Mouse (Mus musculus) heart, embryonic 13.5 days (tissue): ENCODE results near the gene Mapk3. TPM values are rescaled to one million over a fixed set of nuclear protein-coding genes. Genes with fewer than 3 reads are reported as not detected.

Source experiments
- ATAC-seq: fragments of 200-750 bp; cut with Nextera tagmentation; 2 replicates; pipeline ENCODE4 v1.8.0; 2017; ENCODE audit warnings: moderate TSS enrichment; ENCODE audit not compliant: insufficient number of reproducible peaks, low FRiP score, low TSS enrichment; ENCODE audit errors: extremely low read depth
- H3K27ac ChIP-seq: fragments of 300-500 bp; sonication (generic); replicated peaks from 2 replicates; pipeline ENCODE4 v1.5.1; 2015; ENCODE audit warnings: moderate library complexity, mild to moderate bottlenecking, inconsistent platforms
- H3K27me3 ChIP-seq: fragments of 300-500 bp; sonication (generic); replicated peaks from 2 replicates; pipeline ENCODE4 v1.6.1; 2015; ENCODE audit warnings: mild to moderate bottlenecking, inconsistent platforms
- H3K36me3 ChIP-seq: fragments of 300-500 bp; sonication (generic); 2 replicates; pipeline ENCODE4 v1.6.1; 2015; ENCODE audit warnings: mild to moderate bottlenecking, inconsistent platforms
- H3K4me1 ChIP-seq: fragments of 300-500 bp; sonication (generic); 2 replicates; pipeline ENCODE4 v1.6.1; 2015; ENCODE audit warnings: inconsistent platforms
- H3K4me2 ChIP-seq: fragments of 300-500 bp; sonication (generic); 2 replicates; pipeline ENCODE4 v1.6.1; 2015; ENCODE audit warnings: inconsistent platforms, mild to moderate bottlenecking, moderate library complexity
- H3K4me3 ChIP-seq: fragments of 300-500 bp; sonication (generic); 2 replicates; pipeline ENCODE4 v1.5.1; 2015; ENCODE audit warnings: moderate library complexity, mild to moderate bottlenecking, inconsistent platforms
- H3K9ac ChIP-seq: fragments of 300-500 bp; sonication (generic); 2 replicates; pipeline ENCODE4 v1.6.1; 2015; ENCODE audit warnings: inconsistent platforms, mild to moderate bottlenecking, moderate library complexity
- H3K9me3 ChIP-seq: fragments of 300-500 bp; sonication (generic); 2 replicates; pipeline ENCODE4 v1.6.1; 2016; ENCODE audit warnings: inconsistent platforms
- WGBS: fragments of 180-500 bp; shearing (Covaris S2); methylation state at CpG from one replicate; pipeline ENCODE4 v1.1.7; 2015; ENCODE audit warnings: mixed read lengths; 5-methylcytosine and 5-hydroxymethylcytosine counted together
- polyA plus RNA-seq: library from polyadenylated mRNA; unstranded; fragments of >200 nt; fragmentation: Nextera tagmentation; extraction: Ambion mirVana; gene quantifications from 2 replicates; pipeline ENCODE4 v1.2.1, GENCODE M21; 2015

Gene Mapk3
- polyA plus RNA-seq, 1 experiment from 2014 or later = 57.5 TPM

DNA sequence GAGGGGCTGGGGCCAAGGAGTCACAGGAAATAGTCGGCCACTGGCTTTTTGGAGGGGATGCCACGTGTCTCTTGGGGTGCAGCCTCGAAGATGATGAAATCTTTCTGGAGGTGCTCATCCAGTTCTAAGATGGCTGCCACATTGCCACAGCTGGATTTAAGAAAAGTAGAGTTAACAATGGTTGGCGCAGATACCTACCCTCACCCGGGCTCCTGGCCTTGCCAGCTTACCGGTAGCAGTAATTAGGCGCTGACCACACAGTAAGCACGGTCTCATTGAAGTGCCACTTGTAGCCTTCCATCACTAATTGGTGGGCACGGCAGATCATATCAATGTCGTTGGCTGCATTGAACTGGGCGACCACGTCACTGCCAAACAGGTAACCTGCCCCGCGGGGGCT is 26.7 kb downstream of the Mapk3 start:
- ATAC-seq = no peak
- Histone ChIP-seq H3K9me3 (no peaks in the 10 kb centered on the region), H3K4me2 (no peak overlapping the region), H3K9ac (no peak overlapping the region), H3K4me3 (no peak overlapping the region), H3K4me1 (peaks cover 26% of the 10 kb centered on the region), H3K36me3 (peaks cover 71% of the 10 kb centered on the region), H3K27me3 (no peaks in the 10 kb centered on the region), H3K27ac (no peak overlapping the region)
- WGBS = 91% methylated on average over 14 of the region's 14 CpGs

DNA sequence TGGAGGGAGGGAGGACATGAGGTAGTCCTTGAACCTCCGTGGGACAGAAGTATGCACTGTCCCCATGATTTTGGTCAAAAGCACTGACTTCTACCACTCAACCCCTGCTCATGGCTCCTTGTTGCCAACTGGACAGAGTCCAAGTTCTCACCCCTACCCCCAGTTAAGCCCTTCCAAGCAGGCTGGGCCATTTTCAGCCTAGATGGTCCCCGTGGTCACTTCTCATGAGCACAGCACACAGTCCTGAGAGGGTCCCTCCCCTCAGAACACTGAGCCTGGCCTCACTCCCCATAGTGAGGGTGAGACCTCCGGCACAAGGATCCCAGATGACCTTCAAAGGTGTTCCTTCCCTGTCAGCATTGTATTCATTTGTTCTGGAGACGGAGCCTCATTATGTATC is 29.7 kb downstream of the Mapk3 start:
- H3K4me2 ChIP-seq = no peak overlapping the region
- H3K27me3 ChIP-seq = no peaks in the 10 kb centered on the region
- peaks cover 37% of the 10 kb centered on the region for H3K4me1 ChIP-seq
- WGBS = 88% methylated on average over 4 of the region's 4 CpGs
- peaks cover 67% of the 10 kb centered on the region for H3K36me3 ChIP-seq
- H3K9ac ChIP-seq = no peak overlapping the region
- no peak for ATAC-seq
- H3K9me3 ChIP-seq = no peaks in the 10 kb centered on the region
- no peak overlapping the region for H3K27ac ChIP-seq
- H3K4me3 ChIP-seq = no peak overlapping the region

DNA sequence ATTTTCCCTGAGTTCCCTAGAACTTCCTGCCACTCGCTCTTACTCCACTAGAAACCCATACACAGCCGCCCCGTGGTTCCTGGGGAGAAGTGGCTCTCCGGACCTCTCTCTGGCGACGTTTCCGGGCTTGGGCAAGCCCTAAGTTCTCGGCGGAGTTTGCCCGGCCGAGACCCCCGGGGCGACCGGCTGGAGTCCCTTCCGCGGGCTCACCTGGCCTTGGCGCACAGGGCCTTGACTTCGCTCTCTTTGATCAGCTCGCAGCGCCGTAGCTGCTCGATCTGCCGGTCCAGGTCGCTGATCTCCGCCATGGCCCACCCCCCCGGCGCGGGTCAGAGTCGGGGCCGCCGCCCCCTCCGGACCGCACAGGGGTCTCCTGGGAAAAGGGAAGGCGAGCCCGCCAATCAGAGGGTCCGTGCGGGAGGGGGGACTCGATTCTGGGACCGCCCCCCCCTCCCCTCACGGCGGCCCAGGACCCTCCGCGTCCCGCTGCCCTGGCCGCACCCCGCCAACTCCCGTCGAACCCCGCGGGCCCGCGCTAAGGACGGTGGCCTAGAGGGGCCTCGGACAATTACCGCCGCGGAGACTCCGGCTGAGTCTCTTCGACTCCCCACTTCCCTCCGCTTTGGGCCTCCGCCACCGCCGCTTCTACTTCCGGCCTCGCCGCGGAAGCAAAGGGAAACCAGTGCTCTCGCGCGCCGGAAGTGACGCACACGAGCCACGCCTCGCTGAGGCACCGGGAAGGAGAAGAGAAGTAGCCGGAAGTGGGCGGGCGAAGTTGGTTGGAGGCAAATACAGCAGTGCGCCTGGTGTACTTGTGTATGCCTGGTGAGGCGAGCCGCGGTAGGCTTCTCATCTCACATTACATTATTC is 32.7 kb downstream of the Mapk3 start, which contains the start of gene Ppp4c:
TSS of gene Ppp4c (minus strand) at position 646 of the 870 bp plus-strand sequence.
- WGBS = under 1% methylated on average over 82 of the region's 83 CpGs
- peak within 1 kb of the TSS; percentile 87 for H3K4me2 ChIP-seq

DNA sequence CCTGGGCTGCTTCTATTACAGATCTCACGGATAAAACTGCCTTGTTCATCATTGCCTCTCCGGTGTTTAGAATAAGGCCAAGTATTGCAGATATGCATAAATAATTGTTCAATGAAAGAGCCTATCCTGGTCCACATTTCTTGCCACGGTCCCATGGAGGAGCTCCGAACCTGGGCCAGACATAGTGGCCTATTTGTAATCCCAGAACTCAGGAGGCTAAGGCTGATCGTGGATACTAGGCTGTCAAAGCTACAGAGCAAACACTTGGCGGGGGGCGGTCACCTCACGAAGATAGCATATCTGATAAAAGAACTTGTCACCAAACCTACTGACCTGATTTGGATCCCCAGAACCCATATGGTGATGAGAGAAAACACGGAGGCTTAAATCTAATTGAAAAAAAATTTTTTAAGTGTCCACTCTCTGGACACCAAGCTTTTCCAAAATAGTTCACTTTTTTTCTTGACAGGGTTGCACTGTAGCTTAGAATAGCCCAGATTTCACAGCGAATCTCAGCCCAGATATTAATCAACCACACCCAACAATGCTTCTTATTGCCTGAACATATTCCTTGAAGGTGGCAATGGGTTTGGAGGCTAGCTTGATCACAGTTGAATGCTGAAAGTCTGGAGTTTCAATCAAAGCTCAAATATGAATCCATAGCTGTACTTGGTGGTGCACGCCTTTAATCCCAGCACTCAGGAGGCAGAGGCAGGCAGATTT is 33.5 kb downstream of the Mapk3 start:
- 16% methylated on average over 11 of the region's 11 CpGs for WGBS
- H3K36me3 ChIP-seq = peaks cover 67% of the 10 kb centered on the region

More for the DNA sequence above, 32.7 kb downstream of the Mapk3 start, which contains the start of gene Ppp4c:
- Histone ChIP-seq H3K27me3 (no peaks in the 10 kb centered on the region), H3K27ac (peak within 1 kb of the TSS; percentile 97), H3K4me3 (peak within 1 kb of the TSS; percentile 79), H3K4me1 (peaks cover 65% of the 10 kb centered on the region), H3K9ac (peak within 1 kb of the TSS; percentile 93), H3K36me3 (peaks cover 67% of the 10 kb centered on the region), H3K9me3 (no peaks in the 10 kb centered on the region)
- ATAC-seq = peak; percentile 82

DNA sequence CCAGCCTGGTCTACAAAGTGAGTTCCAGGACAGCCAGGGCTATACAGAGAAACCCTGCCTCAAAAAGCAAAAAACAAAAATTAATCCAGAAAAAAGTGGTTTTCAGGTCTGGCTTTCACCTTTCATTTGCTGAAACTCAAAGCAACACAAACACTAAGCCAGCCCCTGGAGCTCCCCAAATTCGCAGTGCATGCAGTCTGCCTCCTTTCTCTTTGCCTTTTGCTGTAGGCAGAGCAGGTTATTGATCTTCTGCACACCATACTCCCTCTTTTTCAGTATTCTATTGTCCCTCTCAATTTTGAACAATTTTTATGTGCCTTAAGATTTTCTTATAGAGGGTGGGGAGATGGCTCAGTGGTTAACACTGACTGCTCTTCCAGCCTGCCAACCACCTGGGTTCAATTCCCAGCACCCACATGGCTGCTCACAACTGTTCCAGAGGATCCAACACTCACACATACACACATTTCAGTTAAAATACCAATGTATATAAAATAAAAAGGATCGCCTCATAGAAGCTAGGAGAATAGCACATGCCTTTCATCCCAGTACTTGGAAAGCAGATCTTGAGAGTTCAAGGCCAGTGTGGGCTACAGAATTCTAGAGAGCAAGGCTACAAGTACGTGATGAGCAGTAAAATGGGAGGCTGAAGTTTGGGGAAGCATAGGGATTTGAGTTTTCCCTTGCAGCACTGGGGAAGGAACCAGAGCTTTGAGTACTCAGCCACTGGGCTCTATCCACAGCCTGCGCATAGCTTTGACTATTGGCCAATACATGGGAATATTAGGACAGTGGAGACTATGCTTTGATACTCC is 34.3 kb downstream of the Mapk3 start:
- H3K36me3 ChIP-seq = peaks cover 59% of the 10 kb centered on the region
- H3K27me3 ChIP-seq = no peaks in the 10 kb centered on the region
- H3K4me3 ChIP-seq = peak overlapping the region; percentile 79; the same call in 1 of the 2 replicates
- peak overlapping the region; percentile 87 for H3K4me2 ChIP-seq
- 0 out of 2 replicates have a peak overlapping the region, but pooled peaks have one; percentile 93 for H3K9ac ChIP-seq
- peak overlapping the region; percentile 97 for H3K27ac ChIP-seq
- 60% methylated on average over 4 of the region's 4 CpGs for WGBS
- H3K4me1 ChIP-seq = peaks cover 74% of the 10 kb centered on the region
- ATAC-seq = no peak
- H3K9me3 ChIP-seq = no peaks in the 10 kb centered on the region

More for the DNA sequence above, 33.5 kb downstream of the Mapk3 start:
- peak overlapping the region; percentile 97 for H3K27ac ChIP-seq
- H3K4me3 ChIP-seq = peak overlapping the region; percentile 79
- no peaks in the 10 kb centered on the region for H3K27me3 ChIP-seq
- no peaks in the 10 kb centered on the region for H3K9me3 ChIP-seq
- H3K4me1 ChIP-seq = peaks cover 73% of the 10 kb centered on the region
- ATAC-seq = no peak; the same call in 1 of the 2 replicates
- peak overlapping the region; percentile 93 for H3K9ac ChIP-seq
- peak overlapping the region; percentile 87 for H3K4me2 ChIP-seq

DNA sequence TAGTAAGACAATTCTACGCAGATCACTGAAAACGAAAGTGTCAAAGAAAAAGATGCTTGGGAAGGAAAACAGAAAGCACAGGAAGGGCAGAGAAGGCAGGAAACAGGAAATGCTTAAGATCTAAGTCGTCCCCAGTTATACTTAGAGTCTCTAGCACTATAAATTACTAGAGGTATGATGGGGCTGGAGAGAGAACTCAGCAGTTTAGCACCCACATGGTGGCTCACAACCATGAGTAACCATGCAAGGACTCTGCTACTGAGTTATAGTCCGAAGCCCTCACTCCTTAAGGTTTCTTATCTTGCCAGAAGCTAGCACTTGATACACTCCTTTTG is 34.8 kb downstream of the Mapk3 start:
- peaks cover 53% of the 10 kb centered on the region for H3K36me3 ChIP-seq
- no peak for ATAC-seq
- peaks cover 74% of the 10 kb centered on the region for H3K4me1 ChIP-seq
- H3K4me2 ChIP-seq = no peak overlapping the region
- H3K27me3 ChIP-seq = no peaks in the 10 kb centered on the region
- no peak overlapping the region for H3K4me3 ChIP-seq
- H3K27ac ChIP-seq = peak overlapping the region; percentile 97
- H3K9ac ChIP-seq = no peak overlapping the region
- H3K9me3 ChIP-seq = no peaks in the 10 kb centered on the region
- WGBS = 53% methylated on average over 4 of the region's 4 CpGs

DNA sequence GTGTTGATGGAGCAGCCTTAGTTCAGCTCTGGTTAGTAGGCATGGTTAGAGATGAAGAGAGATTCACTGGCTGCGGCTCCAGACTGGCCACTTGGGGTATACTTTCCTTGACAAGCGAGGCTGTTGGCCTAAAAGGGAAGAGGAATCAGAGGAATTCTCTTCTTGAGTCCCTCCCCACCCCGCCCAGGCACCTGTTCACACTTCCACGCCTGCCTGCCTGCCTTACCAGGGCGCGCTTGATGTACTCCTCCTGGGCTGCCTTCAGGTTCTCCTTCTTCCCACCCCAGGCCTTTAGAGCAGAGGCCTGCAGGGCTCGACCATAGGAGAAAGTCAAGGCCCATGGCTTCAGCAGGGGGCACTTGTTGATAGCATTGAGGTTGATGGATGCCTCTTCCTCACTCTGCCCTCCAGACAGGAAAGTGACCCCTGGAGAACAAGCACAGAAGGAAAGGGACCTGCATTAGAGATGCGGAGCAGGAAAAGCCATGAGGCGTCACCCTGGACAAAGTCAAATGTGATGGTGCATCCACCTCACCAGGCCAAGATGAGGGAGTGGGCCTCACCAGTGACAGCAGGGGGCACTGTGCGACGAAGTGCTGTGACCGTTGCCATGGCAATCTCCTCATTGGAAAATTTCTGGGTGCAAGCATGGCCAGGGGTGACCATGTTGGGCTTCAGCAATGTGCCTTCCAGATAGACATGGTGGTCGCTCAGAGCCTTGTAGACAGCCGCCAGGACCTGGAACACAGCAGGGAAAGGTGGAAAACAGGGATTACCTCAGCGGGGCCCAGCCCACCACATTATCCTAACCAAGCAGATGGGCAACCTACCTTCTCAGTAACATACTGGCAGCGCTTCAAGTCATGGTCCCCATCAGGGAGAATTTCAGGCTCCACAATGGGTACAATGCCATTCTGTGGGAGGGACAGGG is 36.3 kb downstream of the Mapk3 start:
- Histone ChIP-seq H3K4me3 (peak overlapping the region; percentile 96), H3K4me1 (peaks cover 73% of the 10 kb centered on the region), H3K36me3 (peaks cover 40% of the 10 kb centered on the region), H3K9me3 (no peaks in the 10 kb centered on the region), H3K27ac (0 out of 2 replicates have a peak overlapping the region, but pooled peaks have one; percentile 100), H3K9ac (peak overlapping the region; percentile 100), H3K4me2 (peak overlapping the region; percentile 79), H3K27me3 (no peaks in the 10 kb centered on the region)
- no peak for ATAC-seq
- 81% methylated on average over 16 of the region's 16 CpGs for WGBS

DNA sequence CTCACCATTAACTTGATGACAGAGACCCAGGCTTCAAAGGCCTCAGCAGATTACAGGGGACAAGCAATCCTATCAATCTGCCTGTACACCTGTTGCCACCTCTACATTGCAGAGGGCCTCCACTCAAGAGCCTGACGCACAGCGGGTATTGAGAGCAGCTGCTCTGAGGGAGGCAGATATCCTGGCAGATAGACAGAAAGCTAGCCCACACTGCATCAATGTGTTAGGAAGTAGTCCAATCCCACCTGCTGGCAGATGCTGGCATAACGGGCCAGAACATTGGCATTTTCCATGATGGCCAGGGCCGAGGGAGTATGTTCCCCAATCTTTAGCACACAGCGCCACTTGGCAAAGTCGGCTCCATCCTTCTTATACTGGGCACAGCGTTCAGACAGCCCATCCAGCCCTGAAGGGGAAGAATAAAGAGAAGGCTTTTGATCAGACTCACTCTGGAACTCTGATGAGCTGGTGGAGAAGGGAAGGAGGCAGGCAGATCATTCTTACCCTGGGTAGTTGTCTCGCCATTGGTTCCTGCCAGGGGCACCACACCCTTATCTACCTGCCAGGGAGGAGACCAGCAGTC is 37.0 kb downstream of the Mapk3 start:
- Histone ChIP-seq H3K36me3 (peaks cover 40% of the 10 kb centered on the region), H3K27ac (peak overlapping the region; percentile 100; the same call in 1 of the 2 replicates), H3K4me3 (peak overlapping the region; percentile 96), H3K9me3 (no peaks in the 10 kb centered on the region), H3K4me1 (peaks cover 73% of the 10 kb centered on the region), H3K4me2 (peak overlapping the region; percentile 79), H3K9ac (peak overlapping the region; percentile 100), H3K27me3 (no peaks in the 10 kb centered on the region)
- 62% methylated on average over 8 of the region's 8 CpGs for WGBS
- no peak for ATAC-seq

DNA sequence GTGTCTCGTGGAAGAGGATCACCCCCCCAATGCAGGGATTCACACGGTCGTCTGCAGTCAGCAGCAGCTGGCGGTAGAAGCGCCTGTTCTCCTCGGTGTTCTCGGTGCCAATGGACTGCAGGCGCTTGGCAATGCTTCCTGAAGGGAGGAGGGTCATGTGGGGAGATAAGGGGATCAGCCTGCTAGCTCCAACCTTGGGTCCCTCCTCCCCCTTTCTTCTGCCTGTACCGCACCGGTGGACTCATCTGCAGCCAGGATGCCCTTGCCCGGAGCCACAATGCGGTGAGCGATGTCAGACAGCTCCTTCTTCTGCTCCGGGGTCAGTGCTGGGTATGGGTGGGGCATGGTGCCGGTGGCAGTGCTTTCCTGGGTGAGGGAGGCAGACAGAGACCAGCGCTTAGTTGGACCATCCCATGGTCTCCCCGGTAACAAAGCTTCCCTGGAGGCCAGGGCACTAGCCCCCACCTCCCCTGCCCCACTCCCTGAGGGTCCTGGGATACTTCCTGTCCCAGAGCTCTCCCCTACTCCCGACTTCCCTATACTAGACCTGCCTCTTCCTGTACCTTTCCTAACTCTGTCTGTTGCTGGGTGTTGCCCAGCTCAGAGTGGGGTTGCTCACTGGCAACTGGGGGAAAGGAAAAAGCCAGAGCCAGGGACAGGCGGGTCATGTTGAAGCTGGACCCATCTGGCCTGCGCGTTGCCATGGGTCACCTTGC is 38.2 kb downstream of the Mapk3 start, which contains the start of gene Fam57b:
TSS of gene Fam57b (plus strand) at position 258 of the 716 bp plus-strand sequence.
- H3K27ac ChIP-seq = peak within 1 kb of the TSS; percentile 100
- peak within 1 kb of the TSS; percentile 96 for H3K4me3 ChIP-seq
- ATAC-seq = no peak
- no peaks in the 10 kb centered on the region for H3K27me3 ChIP-seq
- no peaks in the 10 kb centered on the region for H3K9me3 ChIP-seq
- peaks cover 40% of the 10 kb centered on the region for H3K36me3 ChIP-seq
- H3K4me2 ChIP-seq = peak within 1 kb of the TSS; percentile 79
- 9% methylated on average over 21 of the region's 21 CpGs for WGBS
- H3K9ac ChIP-seq = peak within 1 kb of the TSS; percentile 100
- H3K4me1 ChIP-seq = peaks cover 71% of the 10 kb centered on the region
